Mouse (Mus musculus) brain, adult 2 months (tissue): ENCODE data around the gene Ppfibp1.

ENCODE experiments used
- DNase-seq: peaks from one replicate; pipeline ENCODE4 v3.0.0; 2011; ENCODE audit warnings: low read depth, low spot score

Ppfibp1 gene

GRCm38 (mm10) chr6:146913489-146914198 lies 25.4 kb downstream of the Ppfibp1 start:
- no peak for DNase-seq

- DNase-seq, result no peak
Measured at GRCm38 (mm10) chr6:146915808-146916207, 27.5 kb downstream of the Ppfibp1 start.

GRCm38 (mm10) chr6:146917396-146917795 lies 29.1 kb downstream of the Ppfibp1 start:
- no peak for DNase-seq

- no peak for DNase-seq
Measured at GRCm38 (mm10) chr6:146918341-146918740, 30.1 kb downstream of the Ppfibp1 start.

GRCm38 (mm10) chr6:146926415-146926980 lies 38.2 kb downstream of the Ppfibp1 start:
- DNase-seq, result no peak

GRCm38 (mm10) chr6:146928108-146928507 lies 39.8 kb downstream of the Ppfibp1 start:
- no peak for DNase-seq

GRCm38 (mm10) chr6:146929031-146929430 lies 40.7 kb downstream of the Ppfibp1 start:
- no peak for DNase-seq

- no peak for DNase-seq
Measured at GRCm38 (mm10) chr6:146933123-146933522, 44.8 kb downstream of the Ppfibp1 start.

- peak; percentile 29 for DNase-seq
Measured at GRCm38 (mm10) chr6:146935957-146936356, 47.7 kb downstream of the Ppfibp1 start.

- no peak for DNase-seq
Measured at GRCm38 (mm10) chr6:146939026-146939425, 50.7 kb downstream of the Ppfibp1 start.

- no peak for DNase-seq
Measured at GRCm38 (mm10) chr6:146941505-146942275, 53.4 kb downstream of the Ppfibp1 start.

- DNase-seq, result no peak
Measured at GRCm38 (mm10) chr6:146944009-146944408, 55.7 kb downstream of the Ppfibp1 start.

GRCm38 (mm10) chr6:146944830-146945229 lies 56.5 kb downstream of the Ppfibp1 start:
- DNase-seq, result no peak

GRCm38 (mm10) chr6:146946327-146947029 lies 58.2 kb downstream of the Ppfibp1 start:
- DNase-seq, result no peak

GRCm38 (mm10) chr6:146947186-146947585 lies 58.9 kb downstream of the Ppfibp1 start:
- DNase-seq, result no peak

GRCm38 (mm10) chr6:146949682-146950453 lies 61.6 kb downstream of the Ppfibp1 start:
- DNase-seq, result no peak

GRCm38 (mm10) chr6:146950454-146950832 lies 62.2 kb downstream of the Ppfibp1 start:
- no peak for DNase-seq

- peak; percentile 73 for DNase-seq
Measured at GRCm38 (mm10) chr6:146954258-146954657, 66.0 kb downstream of the Ppfibp1 start, which contains the start of gene 1700034J05Rik. 1700034J05Rik (minus strand) TSS chr6:146954422.

- no peak for DNase-seq
Measured at GRCm38 (mm10) chr6:146955475-146955874, 67.2 kb downstream of the Ppfibp1 start.

GRCm38 (mm10) chr6:146955896-146956295 lies 67.6 kb downstream of the Ppfibp1 start:
- peak; percentile 79 for DNase-seq

GRCm38 (mm10) chr6:146956961-146957360 lies 68.7 kb downstream of the Ppfibp1 start:
- DNase-seq, result peak; percentile 72
